In the genomic region with DNA sequence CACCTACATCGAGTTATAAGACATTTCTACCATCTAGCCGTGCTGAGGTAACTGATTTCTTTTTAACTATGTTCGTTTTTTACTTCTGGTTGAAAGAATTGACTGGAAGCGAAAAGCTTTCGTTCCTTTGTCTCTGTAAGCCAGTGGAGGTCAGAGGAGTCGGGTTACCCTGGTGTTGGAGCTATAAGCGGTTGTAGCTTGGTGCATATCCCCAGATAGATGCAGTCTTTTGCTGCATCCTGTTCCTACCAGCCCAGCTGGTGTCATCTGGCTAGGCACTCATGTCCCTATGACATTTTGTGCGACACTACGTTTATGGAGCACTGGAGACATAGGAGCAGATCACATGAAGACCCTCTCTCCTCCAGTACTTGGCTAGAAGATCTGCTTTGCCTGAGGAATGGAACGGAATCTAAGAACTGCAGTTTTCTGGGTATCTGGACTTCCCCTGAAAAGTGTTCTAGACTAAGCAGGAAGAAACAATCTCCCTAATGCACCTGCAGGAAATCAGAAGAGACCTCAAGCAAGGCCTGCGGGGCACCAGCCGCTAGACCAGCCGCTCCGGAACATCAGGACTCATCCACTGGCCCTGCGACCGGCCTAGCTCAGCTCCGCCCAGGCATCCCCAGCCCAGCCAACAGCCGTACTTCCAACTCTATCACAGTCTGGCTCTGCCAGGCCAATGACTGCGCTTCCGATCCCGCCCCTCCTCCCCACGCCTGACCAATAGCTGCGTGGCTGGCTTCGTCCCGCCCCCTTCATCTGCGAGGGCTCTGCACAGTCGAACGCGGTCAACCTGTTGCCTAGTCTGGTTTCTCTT, we compare ENCODE assay signal across 8 mouse cellular contexts. TPM values are rescaled to one million over a fixed set of nuclear protein-coding genes. Genes with fewer than 3 reads are reported as not detected.
DNase-seq lines count a peak whose midpoint lies in the region; ATAC-seq lines count a peak whose summit lies in the region.

A gene (plus strand): TSS at position 757 of the 820 bp plus-strand sequence.

- ATAC-seq in megakaryocyte progenitor cell, adult 5-6 weeks (replicated peaks; ENCODE audit: poor library complexity): peak; percentile 96

- DNase-seq in adipocyte (ENCODE audit: low spot score): peak; percentile 98
- peak; percentile 97 for DNase-seq in embryo, embryonic 10 days (ENCODE audit: low spot score)
- peak; percentile 93 for DNase-seq in gastrocnemius, postnatal 10 days
- peak; percentile 97 for DNase-seq in induced T-regulatory cell, adult 2 months (ENCODE audit: low read depth)
- peak; percentile 82 to 94 for DNase-seq in left cerebral cortex, adult 9 months (ENCODE audit: low spot score in 2 of 2)
- DNase-seq in right cerebral cortex, postnatal 14 days: peak; percentile 90
- DNase-seq in urinary bladder, postnatal 36 days (ENCODE audit: low spot score in 2 of 2): peak; percentile 94 to 97

RNA-seq across cellular contexts. Expression of the gene that starts here (rescaled TPM):
- 10 to 100 TPM; 26.0 to 28.4 TPM for total RNA-seq in gastrocnemius, postnatal 10 days (2021)
- 15.1 and 17.1 TPM in 2 replicates for total RNA-seq in megakaryocyte progenitor cell, adult 5-6 weeks (2015)
- total RNA-seq in megakaryocyte progenitor cell, adult 5-6 weeks (2017): 11.3 and 11.8 TPM in 2 replicates

Comparison
In these comparisons a context has a peak if more than half of its experiments do, and no peak if none do; other contexts are left out.
1. Peak in every context shown above with its lines: DNase-seq and ATAC-seq.